Mouse (Mus musculus): ENCODE results near the gene 1700011M02Rik.
"Not testable (repeated sequence)": the region's sequence is repeated elsewhere in the genome, so short reads cannot be mapped to it uniquely, and the experiment has no call there.

Gene 1700011M02Rik

DNA sequence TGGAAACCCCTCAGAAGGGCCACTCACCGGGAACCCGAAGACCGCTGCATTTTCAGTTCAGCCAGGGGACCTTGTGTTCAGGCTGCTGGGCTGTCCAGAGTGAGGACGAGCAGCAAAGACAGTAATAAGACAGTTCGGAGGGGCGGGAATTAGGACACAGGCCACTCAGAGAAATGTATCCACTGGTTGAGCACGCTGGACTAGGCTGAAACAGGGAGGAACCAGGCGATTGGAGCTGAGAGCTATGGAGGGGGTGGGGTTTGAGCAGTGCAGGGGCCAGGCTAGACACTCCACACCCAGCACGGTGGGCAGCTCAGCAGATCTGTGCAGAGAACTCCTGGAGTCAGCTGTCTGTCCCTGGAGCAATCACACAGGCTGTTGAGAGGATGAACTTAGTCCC lies at the start of gene 1700011M02Rik, which contains the start of gene Dmrtc1a:
Gene 1700011M02Rik, plus strand, starts transcription at position 319 of the 400 bp plus-strand sequence.
Gene Dmrtc1a, minus strand, starts transcription at position 101 of the 400 bp plus-strand sequence.
- not testable (repeated sequence) for DNase-seq (ENCODE audit: low read depth, low spot score)

DNA sequence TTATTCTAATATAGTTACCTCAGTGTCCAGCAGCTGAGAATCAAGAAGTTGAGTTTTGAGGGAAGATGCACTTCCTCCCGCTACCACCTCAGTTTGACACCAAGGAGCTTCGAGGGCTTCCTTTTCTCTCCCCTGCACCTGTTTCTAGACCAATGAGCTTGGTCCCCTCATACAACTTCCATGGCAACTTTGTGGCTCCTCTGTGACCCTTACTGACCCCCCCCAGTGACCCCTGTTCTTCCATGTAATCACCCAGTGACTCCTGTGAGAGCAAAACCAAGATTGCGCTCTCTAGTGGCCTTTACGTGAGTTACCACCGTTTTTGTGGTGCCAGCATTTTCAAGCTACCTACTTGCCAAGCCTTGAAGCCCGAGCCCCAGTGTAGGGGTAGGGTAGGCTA lies 40.8 kb upstream of the 1700011M02Rik start, which contains the start of gene 1700031F05Rik:
Gene 1700031F05Rik, minus strand, starts transcription at position 101 of the 400 bp plus-strand sequence.
- no peak for DNase-seq (ENCODE audit: low read depth, low spot score)

DNA sequence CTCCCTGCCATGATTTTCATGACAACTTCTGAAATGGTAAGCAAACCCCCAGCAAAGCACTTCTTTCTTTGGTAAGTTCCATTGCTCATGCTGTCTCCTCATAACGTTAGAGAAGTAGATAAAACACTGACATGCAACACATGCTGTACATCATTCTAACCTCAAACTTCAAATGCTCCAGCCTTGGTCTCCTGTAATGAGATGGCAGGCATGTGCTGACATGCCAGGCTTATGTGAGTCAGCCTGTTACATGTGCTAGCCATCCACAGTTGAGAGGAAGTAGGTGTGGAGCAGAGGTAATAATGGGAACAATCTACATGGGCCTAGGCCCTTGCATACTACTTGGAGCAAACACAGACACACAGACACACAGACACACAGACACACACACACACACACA lies 6.1 kb downstream of the 1700011M02Rik start:
- DNase-seq (ENCODE audit: low read depth, low spot score), result not testable (repeated sequence)

- not testable (repeated sequence) for DNase-seq (ENCODE audit: low read depth, low spot score)
These were observed 18.0 kb downstream of the 1700011M02Rik start for GRCm38 (mm10) chrX:102926707-102927106.

DNA sequence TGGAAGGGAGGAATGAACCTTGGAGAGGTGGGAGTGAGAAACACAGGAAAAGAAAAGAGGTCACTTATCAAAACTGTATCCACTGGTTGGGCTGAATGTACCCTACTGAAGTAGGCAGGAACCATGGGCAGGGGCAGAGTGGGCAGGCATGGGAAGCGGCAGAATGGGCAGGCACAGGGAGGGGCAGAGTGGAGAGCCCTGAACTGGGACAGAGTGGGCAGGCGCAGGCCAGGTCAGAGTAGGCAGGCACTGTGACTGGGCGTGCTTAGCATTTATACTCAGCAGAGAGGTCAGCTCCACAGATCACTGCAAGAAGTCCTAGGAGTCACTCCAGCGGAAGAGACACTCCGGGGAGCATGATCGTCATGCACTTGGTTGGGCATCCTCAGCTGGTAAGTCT lies 19.4 kb downstream of the 1700011M02Rik start, which contains the start of gene 1700018G05Rik:
Gene 1700018G05Rik, plus strand, starts transcription at position 301 of the 400 bp plus-strand sequence.
- not testable (repeated sequence) for DNase-seq (ENCODE audit: low read depth, low spot score)

- no peak for DNase-seq (ENCODE audit: low read depth, low spot score)
These were observed 24.4 kb downstream of the 1700011M02Rik start for GRCm38 (mm10) chrX:102932992-102933570.

- no peak for DNase-seq (ENCODE audit: low read depth, low spot score)
These were observed 25.1 kb downstream of the 1700011M02Rik start for GRCm38 (mm10) chrX:102933571-102934394.

- DNase-seq (ENCODE audit: low read depth, low spot score), result no peak
These were observed 25.7 kb downstream of the 1700011M02Rik start for GRCm38 (mm10) chrX:102934395-102934764.

- DNase-seq (ENCODE audit: low read depth, low spot score), result no peak
These were observed 28.0 kb downstream of the 1700011M02Rik start for GRCm38 (mm10) chrX:102936743-102937142.

DNA sequence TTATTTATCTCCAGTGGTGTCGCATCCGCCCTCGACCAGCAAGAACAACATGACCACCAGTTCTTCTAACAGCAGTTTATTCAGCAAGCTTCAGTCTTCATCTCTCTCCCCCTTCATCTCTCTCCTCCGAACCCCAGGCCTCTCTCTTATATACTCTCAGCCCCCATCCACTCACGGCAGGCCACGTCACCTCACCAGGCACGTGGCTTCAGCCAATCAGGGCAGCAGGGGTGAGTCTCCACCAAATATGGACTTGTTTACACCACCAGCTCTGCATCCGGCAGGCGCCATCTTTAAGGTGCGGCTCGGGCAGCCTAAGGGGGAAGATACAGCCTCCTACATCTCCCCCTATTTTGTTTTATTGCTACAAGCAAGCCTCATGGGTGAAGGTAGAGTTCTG lies 41.4 kb downstream of the 1700011M02Rik start:
- not testable (repeated sequence) for DNase-seq (ENCODE audit: low read depth, low spot score)

DNA sequence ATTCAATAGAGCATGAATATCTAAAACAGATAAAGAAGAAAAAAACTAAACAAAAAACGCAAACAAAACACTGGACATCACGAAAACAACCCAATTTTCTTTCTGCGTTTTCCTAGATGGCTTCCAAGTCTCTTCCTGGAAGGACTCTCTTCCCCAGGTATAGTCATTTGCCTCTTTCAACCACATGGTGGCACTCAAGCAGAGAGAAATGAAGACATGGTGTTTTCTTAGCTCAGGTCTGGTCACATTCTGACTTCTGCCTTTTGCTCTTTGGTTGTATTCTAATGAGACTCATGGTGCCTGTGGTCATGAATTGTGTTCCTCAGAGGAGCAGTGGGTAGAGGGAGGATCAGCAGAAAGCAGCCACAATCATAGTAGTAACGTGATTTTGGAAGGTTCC lies 50.2 kb downstream of the 1700011M02Rik start:
- no peak for DNase-seq (ENCODE audit: low read depth, low spot score)

Measured in brain, embryonic 18.5 days (tissue).